Mouse (Mus musculus) ES-E14 (cell line): ENCODE results near the gene Ush1c. TPM values are rescaled to one million over a fixed set of nuclear protein-coding genes. Genes with fewer than 3 reads are reported as not detected.
"Not testable (repeated sequence)": the region's sequence is repeated elsewhere in the genome, so short reads cannot be mapped to it uniquely, and the experiment has no call there.

Experiments
- DNase-seq: peaks from one replicate; pipeline ENCODE4 v3.0.0-alpha.2; 2013; ENCODE audit warnings: low read depth, low spot score
- H3K27ac ChIP-seq: 2 replicates; pipeline ENCODE4 v1.5.1; 2012; ENCODE audit warnings: low read depth, mild to moderate bottlenecking, low read length, moderate library complexity, mixed read lengths; ENCODE audit not compliant: poor library complexity, insufficient read depth, severe bottlenecking
- H3K36me3 ChIP-seq: 2 replicates; pipeline ENCODE4 v1.6.1; 2012; ENCODE audit warnings: mild to moderate bottlenecking, low read length, moderate library complexity, mixed read lengths; ENCODE audit not compliant: control insufficient read depth, poor library complexity, insufficient read depth, severe bottlenecking
- H3K4me1 ChIP-seq, 2 experiments: fragments of 150-350 bp in 1 of 2; sonication (generic) in 1 of 2; 2 replicates each; pipeline ENCODE4 v1.6.1; 2012; ENCODE audit warnings: low read length in 2 of 2, mild to moderate bottlenecking in 1 of 2, mixed read lengths in 1 of 2; ENCODE audit not compliant: control insufficient read depth in 2 of 2, insufficient read depth in 2 of 2, poor library complexity in 1 of 2
- H3K4me3 ChIP-seq, 2 experiments: fragments of 150-350 bp in 1 of 2; sonication (generic) in 1 of 2; 2 replicates each; pipeline ENCODE4 v1.5.1; 2012; ENCODE audit warnings: low read length in 2 of 2, low read depth in 1 of 2, mild to moderate bottlenecking in 1 of 2, mixed read lengths in 1 of 2; ENCODE audit not compliant: insufficient read depth in 1 of 2, poor library complexity in 1 of 2, severe bottlenecking in 1 of 2
- H3K9ac ChIP-seq: 2 replicates; pipeline ENCODE4 v1.6.1; 2012; ENCODE audit warnings: low read depth, mild to moderate bottlenecking, low read length, mixed read lengths; ENCODE audit not compliant: poor library complexity, insufficient read depth, severe bottlenecking
- H3K9me3 ChIP-seq: fragments of 150-350 bp; sonication (generic); 2 replicates; pipeline ENCODE4 v1.6.1; 2012; ENCODE audit warnings: low read depth, mild to moderate bottlenecking, low read length; ENCODE audit not compliant: control insufficient read depth, insufficient read depth
- CHD2 ChIP-seq: IDR thresholded peaks from 2 replicates; pipeline ENCODE4 v1.6.1; 2014; ENCODE audit warnings: mild to moderate bottlenecking, low read depth, low read length, inconsistent platforms
- HCFC1 ChIP-seq: IDR thresholded peaks from 2 replicates; pipeline ENCODE4 v1.6.1; 2012; ENCODE audit warnings: low read length, inconsistent platforms, borderline replicate concordance; ENCODE audit not compliant: insufficient read depth
- MAFK ChIP-seq: IDR thresholded peaks from 2 replicates; pipeline ENCODE4 v1.6.1; 2014; ENCODE audit warnings: mild to moderate bottlenecking, low read depth, low read length, inconsistent platforms; ENCODE audit not compliant: insufficient read depth
- ZC3H11A ChIP-seq: IDR thresholded peaks from 2 replicates; pipeline ENCODE4 v1.6.1; 2012; ENCODE audit warnings: low read depth, mild to moderate bottlenecking, inconsistent platforms, low read length, borderline replicate concordance
- ZNF384 ChIP-seq: IDR thresholded peaks from 2 replicates; pipeline ENCODE4 v1.6.1; 2012; ENCODE audit warnings: low read depth, low read length, inconsistent platforms
- in situ Hi-C, 2 experiments: fragments of 600-800 bp; cut with MboI; formaldehyde crosslinking; loops; one replicate each; pipeline ENCODE4 v1.15.1; 2025; ENCODE audit warnings: low sequenced_read_pairs in 2 of 2, inconsistent platforms in 1 of 2; ENCODE audit not compliant: unreplicated experiment in 2 of 2
- total RNA-seq: library from RNA; depleted of rRNA; stranded (reverse); fragments of 300-350 nt; gene quantifications from 2 replicates; pipeline ENCODE4 v1.2.3, GENCODE M21; 2012

The Ush1c gene
- total RNA-seq, 1 experiment: 0.18 TPM

- H3K9ac ChIP-seq: no peak overlapping the region
- DNase-seq: no peak
- no peaks in the 10 kb centered on the region for H3K9me3 ChIP-seq
- H3K27ac ChIP-seq: no peak overlapping the region
- in situ Hi-C loops: no loop called here
- TF ChIP-seq CHD2: no peak
- H3K4me1 ChIP-seq: peaks cover 0 to 4% of the 10 kb centered on the region in 2 experiments; a peak in 1 of 4 replicates
- no peaks in the 10 kb centered on the region for H3K36me3 ChIP-seq
- no peak overlapping the region for H3K4me3 ChIP-seq
Measured at GRCm38 (mm10) chr7:46181590-46181989, 56.7 kb downstream of the Ush1c start.

- peak within 1 kb of the TSS; percentile 72 to 73 for H3K4me3 ChIP-seq
- DNase-seq: no peak
- H3K36me3 ChIP-seq: no peaks in the 10 kb centered on the region
- H3K27ac ChIP-seq: no peak within 1 kb of the TSS
- no peaks in the 10 kb centered on the region for H3K9me3 ChIP-seq
- H3K9ac ChIP-seq: peak within 1 kb of the TSS; percentile 44; the same call in 1 of the 2 replicates
- TF ChIP-seq MAFK (no peak), ZC3H11A (no peak), CHD2 (no peak), HCFC1 (no peak), ZNF384 (no peak)
- peaks cover 0 to 4% of the 10 kb centered on the region in 2 experiments; a peak in 1 of 4 replicates for H3K4me1 ChIP-seq
- in situ Hi-C loops: no loop called here
Measured at GRCm38 (mm10) chr7:46179431-46180275, 58.6 kb downstream of the Ush1c start, which contains the start of gene Abcc8. Abcc8 (minus strand) TSS chr7:46180033.

GRCm38 (mm10) chr7:46168980-46169379, 69.3 kb downstream of the Ush1c start:
- H3K9me3 ChIP-seq, H3K9ac ChIP-seq, H3K4me3 ChIP-seq, in situ Hi-C loops, DNase-seq, H3K36me3 ChIP-seq, H3K4me1 ChIP-seq, H3K27ac ChIP-seq: not testable (repeated sequence)

- no peaks in the 10 kb centered on the region for H3K9me3 ChIP-seq
- TF ChIP-seq CHD2 (no peak), ZC3H11A (no peak), HCFC1 (no peak), MAFK (no peak), ZNF384 (no peak)
- no peak for DNase-seq
- in situ Hi-C loops: no loop called here
- no peak overlapping the region for H3K4me3 ChIP-seq
- H3K4me1 ChIP-seq: no peaks in the 10 kb centered on the region
- H3K9ac ChIP-seq: no peak overlapping the region
- no peak overlapping the region for H3K27ac ChIP-seq
- H3K36me3 ChIP-seq: no peaks in the 10 kb centered on the region
Measured at GRCm38 (mm10) chr7:46168402-46168801, 69.9 kb downstream of the Ush1c start.

GRCm38 (mm10) chr7:46167901-46168300, 70.4 kb downstream of the Ush1c start:
- DNase-seq: no peak
- Histone ChIP-seq H3K9ac (no peak overlapping the region), H3K36me3 (no peaks in the 10 kb centered on the region), H3K4me3 (no peak overlapping the region), H3K9me3 (no peaks in the 10 kb centered on the region), H3K4me1 (no peaks in the 10 kb centered on the region), H3K27ac (no peak overlapping the region)
- in situ Hi-C loops: no loop called here
- no peak for TF ChIP-seq ZNF384
- no peak for TF ChIP-seq CHD2
- no peak for TF ChIP-seq HCFC1
- TF ChIP-seq MAFK: no peak
- no peak for TF ChIP-seq ZC3H11A
